Mouse (Mus musculus): ENCODE data around the gene Supt5.

Supt5 gene

DNA sequence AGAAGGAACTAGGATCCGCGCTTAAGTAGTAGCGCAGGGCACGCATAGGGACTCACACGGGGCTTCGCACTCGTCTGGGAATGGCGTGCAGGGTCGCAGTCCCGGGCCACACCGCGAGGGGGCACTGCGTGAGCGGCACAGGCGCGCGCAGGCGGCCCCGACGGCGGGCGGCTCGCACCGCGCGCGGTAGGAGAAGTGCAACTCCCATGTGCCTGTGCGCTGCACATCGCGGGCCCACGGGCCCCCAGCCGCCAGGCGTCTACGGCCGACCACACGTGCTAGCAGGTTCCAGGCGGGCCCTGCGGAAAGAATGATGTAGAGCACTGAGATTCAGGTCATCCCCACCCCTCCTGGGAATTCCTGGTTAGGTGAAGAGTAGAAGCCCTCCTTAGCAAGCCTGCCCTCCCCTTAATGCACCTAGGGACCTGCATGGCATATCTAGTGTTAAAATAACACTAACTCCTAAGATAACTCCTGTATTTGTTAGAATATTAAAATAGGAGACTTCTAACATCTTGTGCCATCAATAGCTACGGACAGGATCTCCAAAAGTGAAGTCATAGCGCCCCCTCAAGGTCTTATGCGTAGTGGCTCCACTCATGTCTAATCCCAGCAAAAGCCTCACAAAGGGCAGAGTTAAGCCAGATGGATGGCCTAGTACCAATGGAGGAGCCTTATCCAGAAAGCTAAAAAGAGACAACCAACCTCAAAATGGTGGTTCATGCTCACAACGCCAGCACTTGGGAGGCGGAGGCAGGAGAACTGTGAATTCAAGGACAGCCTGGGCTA, 39.5 kb downstream of the Supt5 start:
- no peak for DNase-seq

DNA sequence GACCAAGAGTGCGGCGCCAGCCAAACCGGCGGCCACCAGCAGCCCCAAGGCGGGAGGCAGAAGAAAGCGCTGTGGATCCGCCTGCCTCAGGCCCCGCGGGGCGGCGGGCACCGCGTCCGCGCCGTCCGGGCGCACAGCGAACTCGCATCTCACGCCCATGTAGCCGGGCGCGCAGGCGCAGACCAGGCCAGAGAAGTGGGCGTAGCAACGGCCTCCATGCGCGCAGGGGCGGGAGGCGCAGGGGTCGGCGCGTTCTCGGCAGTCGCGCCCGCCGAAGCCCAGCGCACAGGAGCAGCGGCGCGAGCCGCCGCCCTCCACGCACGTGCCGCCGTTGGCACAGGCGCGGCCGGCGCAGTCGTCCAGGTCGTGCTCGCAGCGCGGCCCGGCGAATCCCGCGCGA, 44.1 kb downstream of the Supt5 start:
- peak; percentile 70 for DNase-seq

DNA sequence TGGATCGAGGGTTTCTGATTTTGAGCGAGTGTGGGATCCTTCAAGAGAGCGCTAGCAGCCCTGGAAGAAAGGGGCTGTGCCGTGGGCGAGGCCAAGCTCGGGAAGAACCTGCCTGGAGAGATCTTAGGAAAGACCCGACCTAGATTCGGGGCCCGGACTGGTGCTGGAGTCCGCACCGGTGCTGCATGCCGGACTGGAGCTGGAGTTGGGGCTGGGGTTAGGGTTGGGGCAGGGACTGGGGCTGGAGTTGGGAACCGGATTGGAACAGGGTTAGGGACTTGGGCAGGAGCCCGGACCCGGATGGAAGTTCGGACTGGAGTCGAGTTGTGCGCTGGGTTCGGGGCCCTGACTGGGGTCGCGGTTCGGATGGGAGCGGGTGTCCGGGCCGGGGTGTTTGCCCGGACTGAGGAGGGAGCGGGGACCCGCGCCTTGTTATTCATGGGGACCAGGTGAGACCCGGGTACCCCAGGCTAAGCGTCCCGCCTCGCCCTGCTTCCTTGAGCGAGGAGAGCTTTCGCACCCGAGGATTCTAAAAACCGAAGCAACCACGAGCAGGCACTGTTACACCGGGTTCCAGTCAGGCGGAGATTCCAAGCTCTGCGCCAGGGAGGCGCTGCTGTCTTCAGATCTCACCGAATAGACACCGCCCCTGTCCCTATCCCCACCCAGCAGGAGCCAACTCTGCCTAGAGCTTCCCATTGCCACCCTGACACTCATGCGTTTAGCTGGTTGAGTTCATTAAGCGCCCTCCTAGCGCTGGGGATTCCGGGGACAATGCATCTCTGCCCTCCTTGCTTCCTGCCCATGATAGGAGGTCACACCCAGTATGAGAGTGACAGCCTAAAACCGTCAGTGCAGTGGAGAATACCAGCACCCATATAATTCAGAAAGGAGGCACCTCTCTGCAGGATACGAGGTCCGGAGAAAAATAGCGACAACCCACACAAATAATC, 47.6 kb downstream of the Supt5 start, which contains the start of gene Selenov:
TSS of gene Selenov (minus strand) at position 549 of the 953 bp plus-strand sequence.
- DNase-seq: peak; percentile 41

DNA sequence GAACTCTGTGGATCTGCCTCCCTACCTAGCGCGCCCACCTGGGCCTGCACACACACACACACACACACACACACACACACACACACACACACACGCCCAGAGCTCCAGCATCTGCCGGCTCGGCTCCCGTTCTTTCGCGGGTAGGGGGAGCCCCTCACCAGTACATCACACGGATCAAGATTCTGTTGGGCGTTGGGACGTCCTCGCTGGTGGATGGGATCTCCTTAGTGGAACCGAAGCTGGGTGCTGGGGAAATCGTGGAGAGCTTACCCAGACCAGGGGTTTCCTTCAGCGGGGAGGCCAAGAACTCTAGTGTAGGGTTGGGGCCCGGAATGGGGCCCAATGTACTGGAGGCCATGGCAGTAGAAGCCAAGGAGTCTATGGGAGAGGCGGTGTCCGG, 48.4 kb downstream of the Supt5 start:
- DNase-seq: no peak

DNA sequence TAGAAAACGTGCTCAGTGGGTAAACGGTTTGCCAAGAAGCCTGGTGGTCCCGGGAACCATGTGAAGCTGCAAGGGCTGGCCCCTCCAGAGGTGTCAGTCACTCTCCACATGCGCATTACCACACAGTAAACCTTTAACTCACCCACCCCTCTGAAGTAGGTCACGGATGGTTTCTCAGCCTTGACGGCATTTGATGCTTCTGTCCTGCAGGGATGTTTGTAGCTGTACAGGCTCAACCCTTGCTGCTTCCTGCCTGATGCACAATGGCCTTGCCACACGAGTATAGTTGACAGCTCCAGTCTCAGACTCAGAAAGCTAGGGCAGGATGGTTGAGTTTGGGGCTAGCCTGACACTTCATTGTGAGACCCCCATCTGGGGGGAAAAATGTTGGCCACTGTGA, 57.9 kb downstream of the Supt5 start:
- no peak for DNase-seq

DNA sequence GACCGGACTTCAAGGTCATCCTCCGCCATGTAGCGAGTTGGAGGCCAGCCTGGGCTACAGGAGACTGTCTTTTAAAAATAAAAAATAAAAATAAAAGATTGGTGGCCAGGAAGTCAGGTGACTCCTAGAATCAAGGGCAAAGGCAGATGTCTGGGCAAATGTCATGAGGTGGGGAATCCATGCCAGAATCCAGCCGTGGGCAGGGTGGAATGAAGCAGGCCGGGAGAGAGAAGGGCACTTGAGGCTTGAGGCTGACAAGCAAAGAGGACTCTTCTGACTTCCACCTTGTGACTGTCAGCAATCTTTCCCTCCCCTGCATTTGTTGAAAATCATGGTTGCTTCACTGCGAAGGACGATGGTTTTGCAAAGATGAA, 60.3 kb downstream of the Supt5 start:
- no peak for DNase-seq

DNA sequence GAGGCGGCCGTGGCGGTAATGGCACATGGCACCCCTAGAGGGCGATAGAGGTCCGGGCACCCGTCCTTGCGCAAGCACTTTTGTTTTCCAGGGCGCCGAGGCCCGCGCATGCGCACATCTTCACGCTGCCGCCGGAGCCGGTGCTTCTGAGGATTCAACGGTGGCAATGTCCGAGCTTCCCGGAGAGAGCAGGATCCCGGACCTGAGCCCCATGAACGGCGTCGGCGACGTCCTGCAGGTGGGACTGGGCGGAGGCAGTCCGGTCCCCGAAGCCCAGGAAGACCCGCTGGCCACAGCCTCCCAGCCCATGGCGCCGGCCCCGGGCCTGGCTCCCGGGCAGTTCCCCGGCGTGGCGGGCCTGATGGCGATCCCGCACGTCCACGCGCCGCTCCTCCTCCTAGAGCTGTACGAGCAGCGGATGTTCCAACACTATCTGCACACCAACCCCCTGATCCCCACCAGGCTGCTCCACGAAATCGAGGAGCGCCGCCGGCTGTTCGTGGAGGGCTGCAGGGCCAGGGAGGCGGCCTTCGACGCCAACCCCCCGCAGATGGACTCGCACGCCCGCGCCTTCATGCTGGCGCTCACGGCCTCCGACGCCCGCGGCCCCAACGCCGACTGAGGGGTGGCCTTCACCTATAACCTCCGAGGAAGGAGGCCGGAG, 60.8 kb downstream of the Supt5 start, which contains the start of gene Eid2b:
TSS of gene Eid2b (plus strand) at position 125 of the 664 bp plus-strand sequence.
- DNase-seq: peak; percentile 95

DNA sequence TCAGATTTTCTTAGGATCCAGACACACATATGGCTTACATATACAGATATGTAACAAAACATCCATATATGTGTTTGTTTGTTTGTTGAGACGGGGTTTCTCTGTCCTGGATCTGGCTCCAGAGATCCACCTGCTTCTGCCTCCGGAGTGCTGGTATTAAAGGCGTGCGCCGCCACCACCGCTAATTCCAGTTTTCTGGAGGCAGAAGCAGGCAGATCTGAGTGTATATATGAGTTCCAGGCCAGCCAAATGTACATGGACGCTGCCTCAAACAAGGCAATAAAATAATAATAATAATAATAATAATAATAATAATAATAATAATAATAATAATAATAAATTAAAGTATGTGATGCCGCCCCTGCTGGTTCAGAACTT, 61.3 kb downstream of the Supt5 start:
- no peak for DNase-seq

DNA sequence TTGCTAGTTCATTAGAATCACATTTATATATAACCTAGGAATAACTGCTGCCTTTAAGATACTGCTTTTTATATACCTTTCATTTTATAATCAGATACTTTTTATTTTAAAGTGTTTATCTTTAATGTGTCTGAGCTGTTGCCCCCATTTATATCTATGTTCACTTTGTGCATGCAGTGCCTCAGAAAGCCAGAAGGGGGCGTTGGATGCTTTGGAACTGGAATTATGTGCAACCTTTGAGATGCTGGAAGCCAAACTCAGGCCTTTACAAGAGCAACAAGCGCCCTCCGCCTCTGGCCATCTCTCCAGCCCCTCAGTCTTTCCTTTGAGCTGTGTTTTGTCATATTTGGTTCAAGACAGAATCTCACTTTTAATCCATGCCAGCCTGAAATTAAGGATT, 66.8 kb downstream of the Supt5 start:
- no peak for DNase-seq

DNA sequence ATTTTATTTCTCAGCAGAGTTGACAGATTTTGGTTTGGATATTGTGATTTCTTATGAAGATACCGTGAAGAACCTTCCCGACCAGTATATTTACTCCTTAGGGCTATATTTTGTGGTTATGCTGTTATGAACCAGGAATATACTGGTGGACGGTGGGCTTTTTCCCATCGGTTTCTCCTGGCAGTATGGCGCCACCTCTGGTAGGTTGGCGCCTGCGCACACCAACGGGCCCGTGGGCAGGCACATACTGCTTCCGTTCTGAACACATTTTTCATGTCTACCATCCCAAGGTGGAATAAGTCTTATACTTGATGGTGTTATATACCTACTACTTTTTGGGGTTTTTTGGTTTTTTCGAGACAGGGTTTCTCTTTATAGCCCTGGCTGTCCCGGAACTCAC, 69.2 kb downstream of the Supt5 start:
- DNase-seq: no peak

DNA sequence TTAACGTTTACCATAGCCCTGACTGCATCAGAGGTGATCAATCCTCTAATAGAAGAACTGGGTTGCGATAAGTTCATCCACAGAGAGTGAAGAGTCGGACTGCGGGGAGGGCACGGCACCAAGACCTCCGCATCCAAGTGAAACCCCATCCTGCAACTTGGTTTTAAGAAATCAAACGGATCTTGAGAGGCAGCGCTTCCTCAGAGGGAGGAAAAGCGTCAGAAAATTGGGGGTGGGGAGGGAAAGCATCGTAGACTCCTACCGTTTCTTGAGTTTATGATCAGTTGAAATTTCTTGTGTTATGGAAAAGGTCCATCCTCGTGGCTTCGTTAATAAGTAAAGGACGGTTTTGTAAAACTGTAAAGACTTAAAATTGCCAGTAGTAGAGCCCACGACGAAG, 70.0 kb downstream of the Supt5 start:
- no peak for DNase-seq

DNA sequence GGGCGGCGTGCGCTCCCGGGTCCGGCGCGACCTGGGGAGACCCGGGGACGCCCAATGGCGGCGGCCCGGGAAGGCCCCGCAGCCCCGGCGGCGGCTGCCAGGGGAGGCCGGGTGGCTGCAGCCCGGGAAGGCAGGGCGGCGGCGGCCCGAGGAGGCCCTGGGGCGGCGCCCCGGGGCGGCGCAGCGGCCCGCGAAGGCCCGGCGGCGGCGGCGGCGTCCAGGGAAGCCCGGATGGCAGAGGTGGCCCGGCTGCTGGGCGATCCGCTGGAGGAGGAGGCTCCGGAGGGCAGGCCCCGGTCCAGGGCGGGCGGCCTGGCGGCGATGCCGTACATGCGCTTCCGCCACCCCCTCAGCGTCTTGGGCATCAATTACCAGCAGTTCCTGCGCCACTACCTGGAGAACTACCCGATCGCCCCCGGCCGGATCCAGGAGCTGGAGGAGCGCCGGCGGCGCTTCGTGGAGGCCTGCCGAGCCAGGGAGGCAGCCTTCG, 70.5 kb downstream of the Supt5 start:
- peak; percentile 69 for DNase-seq

DNA sequence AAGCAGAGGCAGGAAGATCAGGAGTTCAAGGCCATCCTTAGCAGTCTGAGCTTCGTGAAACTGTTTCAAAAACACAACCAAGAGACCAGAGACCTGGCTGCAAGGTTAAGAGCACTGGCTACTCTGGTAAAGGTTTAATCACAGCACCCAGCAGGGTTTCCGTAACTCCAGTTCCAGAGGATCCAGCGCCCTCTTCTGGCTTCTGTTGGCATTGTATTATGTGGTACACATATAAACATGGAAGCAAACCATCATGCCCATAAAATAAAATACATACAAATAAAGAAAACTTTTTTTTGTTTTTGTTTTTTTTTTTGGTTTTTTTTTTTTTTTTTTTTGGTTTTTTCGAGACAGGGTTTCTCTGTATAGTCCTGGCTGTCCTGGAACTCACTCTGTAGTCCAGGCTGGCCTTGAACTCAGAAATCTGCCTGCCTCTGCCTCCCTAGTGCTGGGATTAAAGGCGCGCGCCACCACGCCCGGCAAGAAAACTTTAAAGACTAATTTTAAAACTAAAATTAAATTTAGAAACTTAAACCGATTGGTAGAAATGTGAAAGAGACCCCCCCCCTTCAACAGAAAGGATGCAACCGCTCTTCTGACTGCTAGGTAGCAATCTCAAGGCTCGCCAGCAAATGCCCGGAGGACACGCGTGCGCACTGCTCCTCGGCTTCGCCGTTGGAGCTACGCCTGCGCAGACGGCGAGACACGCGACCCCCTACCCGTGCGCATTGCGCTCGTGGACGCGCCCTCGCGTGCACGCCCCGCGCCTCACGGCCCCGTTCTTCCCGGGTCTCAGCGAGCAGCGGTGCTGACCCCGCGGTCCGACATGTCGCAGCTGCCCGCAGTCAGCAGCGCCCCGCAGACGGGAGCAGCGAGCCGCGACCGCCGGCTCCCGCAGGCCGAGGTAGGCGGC, 71.2 kb downstream of the Supt5 start, which contains the start of gene Eid2:
TSS of gene Eid2 (plus strand) at position 753 of the 913 bp plus-strand sequence.
- peak; percentile 91 for DNase-seq

DNA sequence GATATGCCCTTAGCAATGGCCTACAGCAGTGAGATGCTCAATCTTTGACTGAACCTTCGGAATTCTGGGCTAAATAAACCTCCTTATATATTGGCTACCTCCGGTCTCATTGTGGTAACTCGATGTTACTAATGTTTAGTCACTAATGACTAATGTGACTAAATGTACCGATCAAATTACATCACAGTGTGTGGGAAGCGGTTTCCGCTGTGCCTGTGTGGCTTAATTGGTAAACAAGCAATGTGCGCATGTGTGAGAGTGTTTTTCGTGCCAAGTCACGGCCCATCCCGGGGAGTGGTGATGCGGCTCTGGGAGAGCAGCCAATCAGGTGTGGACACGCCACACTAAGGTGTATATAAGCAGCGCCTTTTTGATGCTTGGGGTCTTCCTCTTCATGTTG, 73.2 kb downstream of the Supt5 start:
- DNase-seq: no peak
